Mouse (Mus musculus) Muller cell, postnatal 12 days (primary cell): ENCODE measurements around the gene Itm2c.

Experiments used
- DNase-seq: peaks from one replicate; pipeline ENCODE4 v3.0.0-alpha.2; 2015; ENCODE audit errors: inconsistent ontology term

The Itm2c gene

DNA sequence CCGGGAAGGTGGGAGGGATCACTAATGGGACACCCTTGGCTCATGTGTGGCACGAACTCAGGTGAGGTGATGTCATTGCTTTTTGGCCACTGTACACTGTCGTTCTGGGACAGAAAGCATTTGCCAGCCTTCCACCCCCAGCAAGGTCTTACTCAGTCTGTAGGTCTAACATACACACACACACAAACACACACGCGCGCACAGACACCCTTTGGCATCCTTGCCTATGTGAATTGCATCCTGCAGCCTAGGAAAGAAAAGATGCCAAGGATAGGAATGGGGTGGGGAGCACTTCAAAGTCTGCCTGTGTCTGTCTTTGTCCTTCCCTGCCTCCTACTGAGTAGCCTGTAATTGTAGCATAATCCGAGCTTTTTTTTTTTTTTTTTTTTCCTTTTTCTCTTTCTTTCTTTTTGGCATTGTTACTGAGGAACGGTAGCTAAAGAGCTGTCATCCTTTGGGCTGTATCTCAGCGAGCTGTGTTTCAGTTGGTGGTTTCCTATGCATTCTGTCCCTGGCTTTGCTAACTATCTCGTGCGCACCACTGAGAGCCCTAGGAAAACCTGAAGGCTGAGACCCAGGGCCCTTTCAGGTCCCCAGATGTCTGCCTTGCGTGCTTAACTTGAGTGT lies 4.8 kb downstream of the Itm2c start:
- no peak for DNase-seq

DNA sequence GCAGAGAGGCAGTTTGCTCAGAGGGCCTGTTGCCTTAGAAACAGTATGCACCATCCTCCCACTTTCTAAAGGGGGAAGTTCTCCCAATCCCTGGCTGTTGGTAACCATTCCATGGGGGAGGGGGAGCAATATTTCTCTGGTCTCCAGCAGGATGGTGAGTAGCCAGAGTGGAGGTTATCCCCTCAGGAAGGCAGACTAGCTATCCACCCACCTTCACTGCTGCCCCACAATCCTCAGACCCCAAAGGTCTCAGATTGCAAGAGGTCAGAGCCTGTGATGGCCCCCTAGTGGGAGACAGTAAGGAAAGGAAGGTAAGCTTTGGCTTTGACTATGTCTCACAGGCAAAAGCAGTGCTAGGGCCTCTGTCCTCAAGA lies 5.3 kb downstream of the Itm2c start:
- no peak for DNase-seq

DNA sequence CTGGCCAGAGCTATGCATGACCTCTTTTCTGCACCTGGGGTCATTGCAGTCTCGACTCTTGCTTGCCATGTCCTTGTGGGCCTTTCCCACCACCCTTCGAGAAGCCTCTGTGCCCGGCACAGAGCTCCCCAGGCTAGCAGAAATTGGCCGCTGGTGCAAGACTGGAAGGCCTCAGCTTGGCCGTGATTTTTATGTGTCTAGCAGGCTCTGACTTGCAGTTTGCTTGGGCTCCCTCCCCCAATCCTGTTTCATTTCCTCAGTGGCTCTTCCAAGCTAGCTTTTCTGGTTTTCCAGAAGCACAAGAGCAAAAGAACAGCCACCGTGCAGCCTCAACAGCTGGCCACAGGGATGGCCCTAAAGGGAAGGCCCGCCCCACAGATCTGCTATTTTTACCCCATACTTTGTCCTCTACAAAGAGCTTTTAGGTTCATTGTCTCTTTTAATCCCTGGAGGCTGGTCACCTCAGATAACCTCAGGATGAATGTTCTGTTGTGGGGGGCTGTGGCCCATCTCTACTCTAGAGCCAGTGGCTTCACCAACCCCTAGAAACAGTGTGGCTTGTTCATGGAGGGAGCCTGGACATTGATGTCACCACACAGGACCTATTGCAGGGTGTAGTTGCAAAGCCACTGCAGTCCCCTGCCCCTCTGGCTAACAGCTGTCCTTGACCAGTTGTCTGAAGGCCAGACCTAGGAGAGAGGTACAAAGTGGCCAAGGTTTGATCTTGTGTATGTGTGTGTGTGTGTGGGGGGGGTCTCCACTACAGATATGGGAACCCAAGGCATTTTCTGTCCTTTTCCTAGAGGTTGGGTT lies 6.6 kb downstream of the Itm2c start:
- no peak for DNase-seq

DNA sequence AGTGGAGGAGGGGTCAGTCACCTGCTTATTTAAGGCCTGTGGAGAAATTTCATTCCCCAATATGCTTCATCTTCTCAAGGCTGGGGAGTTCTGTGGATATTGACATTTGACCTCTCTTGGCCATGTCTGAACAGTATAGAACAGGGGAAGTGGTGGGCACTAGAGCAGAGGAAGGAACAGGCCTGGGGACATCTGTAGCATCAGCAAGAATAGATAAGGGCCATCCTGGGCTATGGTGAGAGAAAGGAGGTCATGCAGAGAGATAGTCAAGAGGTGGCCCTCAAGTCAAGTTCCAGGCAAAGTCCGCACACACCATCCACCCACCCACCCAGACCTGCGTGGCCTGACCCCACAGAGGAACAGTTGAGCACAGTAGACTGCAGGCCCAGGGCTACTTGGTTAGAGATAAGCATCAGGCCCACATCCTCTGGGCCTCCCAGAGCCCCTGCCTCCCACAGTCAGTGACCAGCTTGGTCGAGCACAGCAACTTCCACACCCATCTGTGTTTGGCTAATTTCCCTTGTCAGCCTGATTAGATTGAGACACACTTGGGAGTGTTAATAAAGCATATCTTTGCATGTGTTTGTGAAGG lies 7.5 kb downstream of the Itm2c start:
- no peak for DNase-seq

DNA sequence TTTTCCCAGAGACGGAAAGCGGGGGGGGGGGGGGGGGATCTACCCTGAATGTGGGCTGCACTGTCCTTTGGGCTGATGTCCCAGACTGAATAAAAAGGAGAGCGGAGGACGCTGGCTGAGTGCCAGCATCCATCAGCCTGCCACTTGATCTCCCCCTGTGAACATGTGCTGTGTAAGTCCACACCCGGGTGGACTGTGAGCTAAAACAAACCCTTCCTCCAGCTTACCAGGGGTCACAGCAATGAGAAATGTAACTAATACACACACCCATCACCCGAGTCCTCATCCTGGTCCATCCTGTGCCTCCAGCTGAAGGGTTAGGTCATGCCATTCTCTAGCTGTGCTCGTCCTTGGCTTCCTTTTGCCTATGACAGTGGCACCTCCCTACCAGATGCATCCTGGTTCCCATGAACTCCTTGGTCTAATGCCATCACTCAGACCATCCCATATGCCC lies 8.1 kb downstream of the Itm2c start:
- peak; percentile 59 for DNase-seq

DNA sequence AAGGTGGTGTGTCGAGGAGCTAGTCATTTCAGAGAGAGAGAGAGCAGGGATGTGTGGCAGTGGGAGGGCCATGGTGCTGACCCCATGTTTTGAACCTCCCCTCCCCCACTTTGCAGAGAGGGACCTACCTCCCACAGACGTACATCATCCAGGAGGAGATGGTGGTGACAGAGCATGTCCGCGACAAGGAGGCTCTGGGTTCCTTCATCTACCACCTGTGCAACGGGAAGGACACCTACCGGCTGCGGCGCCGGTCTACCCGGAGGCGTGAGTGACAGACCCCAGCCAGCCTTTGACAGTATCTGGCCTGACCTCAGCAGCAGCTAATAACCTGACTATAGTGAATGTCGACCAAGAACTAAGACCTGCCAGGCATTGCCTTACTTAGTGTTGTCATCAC lies 12.8 kb downstream of the Itm2c start:
- DNase-seq: no peak

DNA sequence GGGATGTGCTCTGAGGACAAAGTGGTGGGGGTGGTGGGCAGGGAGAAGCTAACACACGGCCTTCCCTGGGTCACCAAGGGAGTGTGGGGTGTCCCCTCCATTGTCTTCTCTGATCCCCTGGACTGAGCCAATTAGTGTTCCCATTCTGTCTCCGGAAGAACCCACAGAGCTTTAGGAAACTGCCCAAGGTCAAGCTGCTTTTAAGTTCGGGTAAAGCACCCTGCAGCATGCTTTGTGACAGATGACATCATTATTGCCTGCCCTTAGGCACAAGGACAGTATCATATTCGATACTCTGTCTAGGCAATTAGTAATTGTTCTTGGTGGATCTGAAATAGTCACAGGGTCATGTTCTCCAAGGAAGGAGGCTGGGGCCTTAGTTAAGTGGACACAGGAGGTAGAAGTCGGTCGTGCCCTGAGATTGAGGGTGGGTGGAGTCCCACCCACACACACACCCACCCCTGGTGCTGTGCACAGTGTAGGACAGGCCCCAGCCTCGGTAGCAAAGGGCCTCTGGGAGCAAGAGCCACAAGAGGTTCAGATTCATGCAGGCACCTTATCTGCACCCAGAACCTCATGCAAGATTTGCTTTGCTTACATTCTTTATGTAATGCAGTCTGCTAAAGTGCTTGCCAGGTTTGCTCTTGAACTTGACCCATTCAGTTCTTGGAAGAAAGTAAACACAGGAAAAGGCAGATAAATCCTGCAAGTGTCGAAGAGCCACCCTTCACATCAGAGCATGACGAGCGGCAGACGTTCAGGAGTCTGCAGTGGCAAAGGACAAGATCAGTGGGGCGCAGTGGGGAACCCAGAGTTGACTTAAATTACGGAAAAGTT lies 14.9 kb downstream of the Itm2c start:
- no peak for DNase-seq

DNA sequence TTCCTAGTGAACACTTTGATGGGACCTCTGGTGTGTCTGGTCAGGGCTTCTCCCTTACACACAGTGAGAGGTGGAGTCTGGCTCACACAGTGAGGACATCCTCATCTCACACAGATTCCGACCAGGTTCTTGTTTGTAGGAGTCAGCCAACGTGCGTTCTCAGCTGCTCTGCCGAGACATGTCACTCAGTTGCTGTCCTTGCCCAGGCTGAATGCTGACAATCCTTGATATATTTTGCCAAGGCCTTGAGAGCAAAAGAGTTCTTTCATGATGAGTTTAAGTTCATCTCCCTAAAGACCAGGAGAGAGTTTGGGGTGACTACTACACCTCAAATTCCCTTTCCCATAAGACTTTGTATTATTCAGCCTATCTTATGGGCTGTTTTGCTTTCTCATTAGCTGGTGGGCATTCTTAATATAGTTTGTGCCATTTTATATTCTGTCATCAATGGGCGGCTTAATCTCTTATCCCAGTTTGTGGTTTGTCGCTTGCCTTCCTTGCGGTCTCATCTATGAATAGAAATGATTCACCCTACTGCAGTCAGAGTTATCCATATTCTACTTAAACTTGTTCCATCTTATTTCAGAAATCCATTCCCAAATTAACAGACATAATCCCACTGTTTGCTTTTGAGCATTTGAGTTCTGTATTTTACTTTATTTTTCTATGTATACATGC lies 19.1 kb downstream of the Itm2c start:
- no peak for DNase-seq

DNA sequence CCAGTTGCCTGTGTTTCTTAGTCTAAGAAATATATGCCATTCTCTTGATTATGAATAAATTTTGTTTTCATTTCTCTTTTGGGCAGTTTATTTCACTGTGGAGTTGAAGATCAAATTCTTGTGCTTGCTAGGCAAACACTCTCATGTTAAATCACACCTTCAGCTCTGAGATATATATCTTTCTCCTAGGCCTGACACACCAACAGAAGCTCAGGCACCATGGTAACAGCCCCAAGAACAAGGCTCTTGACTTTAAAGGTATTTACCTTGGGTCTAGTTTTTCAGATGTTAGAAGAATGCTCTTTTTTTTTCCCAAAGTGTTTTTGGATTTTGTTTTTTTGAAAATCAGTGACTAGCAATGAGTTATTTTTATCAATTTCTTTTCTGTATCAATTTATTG lies 21.8 kb downstream of the Itm2c start:
- DNase-seq: no peak

DNA sequence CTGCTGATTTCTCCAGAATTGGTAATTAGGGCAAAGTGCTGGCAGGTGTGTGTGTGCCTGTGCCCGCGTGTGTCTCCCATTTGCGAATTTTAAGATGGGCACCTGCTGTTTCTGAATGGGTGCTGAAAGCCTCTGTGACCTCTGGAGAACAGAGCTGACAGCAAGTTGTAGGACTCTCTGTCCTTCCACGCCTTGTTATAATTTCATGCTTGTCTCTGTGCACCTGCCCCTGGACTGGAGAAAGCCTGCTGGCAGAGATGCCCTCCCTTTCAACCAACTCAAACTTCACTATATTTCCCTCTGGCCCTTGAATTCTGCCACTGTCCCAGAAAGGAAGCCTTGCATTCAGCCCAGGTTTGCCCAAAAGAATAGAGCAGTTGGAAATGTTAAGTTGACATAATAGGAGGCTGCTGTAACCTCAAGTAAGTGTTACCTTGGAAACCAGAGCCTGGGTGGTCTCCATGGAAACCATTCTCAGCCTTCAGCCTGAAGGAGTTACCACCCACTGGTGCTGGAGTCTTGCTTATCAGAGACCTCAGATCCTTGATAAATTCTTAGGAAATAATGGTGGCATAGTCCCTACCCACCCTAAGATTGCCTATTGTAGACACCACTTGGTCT lies 22.9 kb downstream of the Itm2c start:
- DNase-seq: no peak

DNA sequence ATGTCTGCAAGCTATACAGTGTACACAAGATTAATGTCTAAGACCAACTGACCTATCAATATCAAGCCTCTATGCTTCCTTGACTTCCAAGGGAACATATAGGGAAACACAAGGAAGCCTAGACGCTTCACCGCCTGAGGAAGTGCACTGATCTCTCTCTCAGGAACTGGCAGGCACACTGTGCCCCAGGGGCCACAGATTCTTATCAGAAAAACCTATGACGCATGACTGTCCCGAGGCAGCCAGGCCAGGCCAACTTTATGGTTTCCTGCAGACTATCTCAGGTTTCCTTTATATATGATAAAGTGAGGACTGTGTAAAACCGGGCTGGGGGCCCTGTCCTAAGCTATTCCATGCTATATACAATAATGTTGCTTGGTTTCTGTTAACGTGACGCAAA lies 25.5 kb downstream of the Itm2c start:
- DNase-seq: no peak

DNA sequence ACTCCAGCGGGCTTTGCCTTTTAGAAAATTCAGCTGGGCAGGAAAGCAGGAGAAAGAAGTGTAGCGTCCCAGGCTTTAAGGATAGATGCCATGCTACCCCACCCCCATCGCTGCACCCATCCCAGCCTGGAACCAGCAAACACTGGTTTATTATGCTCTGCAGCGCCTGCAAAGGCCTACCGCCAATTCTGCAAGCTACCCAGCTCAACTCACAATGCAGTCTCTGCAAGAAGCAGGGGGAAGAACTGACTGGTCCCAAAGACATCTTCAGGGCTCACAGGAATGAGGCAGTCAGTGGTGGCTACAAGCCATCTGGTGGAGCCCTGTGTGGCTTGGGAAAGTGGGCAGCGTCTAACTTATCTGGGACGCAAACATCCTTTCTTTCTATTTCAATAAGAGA lies 27.6 kb downstream of the Itm2c start:
- no peak for DNase-seq

DNA sequence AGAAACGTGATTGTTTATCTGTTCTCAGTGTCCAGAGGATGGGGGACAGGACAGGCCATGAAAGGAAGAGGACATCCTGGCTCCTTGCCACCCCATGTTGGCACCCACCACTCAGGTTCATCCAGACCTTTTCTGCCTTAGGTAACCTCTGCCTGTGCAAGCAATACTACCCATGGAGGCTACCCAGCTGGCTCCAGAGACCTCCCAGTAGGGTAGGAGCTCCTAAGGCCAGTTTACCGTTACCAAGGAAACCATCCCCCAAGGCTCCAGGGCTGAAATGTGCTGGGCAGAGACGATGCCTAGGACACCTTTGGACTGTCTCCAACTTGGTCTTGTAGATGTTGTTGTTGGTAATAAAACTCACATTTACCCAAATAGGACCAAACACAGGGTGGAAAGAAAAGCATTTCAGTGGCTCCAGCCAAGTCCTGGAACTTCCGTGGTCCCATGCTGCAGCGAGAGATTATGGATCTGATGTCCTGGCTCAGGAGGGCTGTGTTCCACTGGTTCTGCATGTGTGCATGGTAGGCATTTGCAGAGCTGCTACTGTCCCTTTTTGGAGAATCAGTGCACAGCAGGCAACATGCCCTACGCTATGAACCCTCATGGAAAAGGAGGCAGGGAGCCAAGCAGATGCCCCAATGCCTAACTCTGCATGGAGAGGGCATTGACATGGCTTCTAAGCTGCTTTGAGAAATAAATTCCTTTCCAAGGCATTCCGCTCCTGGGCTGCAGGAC lies 28.2 kb downstream of the Itm2c start:
- DNase-seq: no peak

DNA sequence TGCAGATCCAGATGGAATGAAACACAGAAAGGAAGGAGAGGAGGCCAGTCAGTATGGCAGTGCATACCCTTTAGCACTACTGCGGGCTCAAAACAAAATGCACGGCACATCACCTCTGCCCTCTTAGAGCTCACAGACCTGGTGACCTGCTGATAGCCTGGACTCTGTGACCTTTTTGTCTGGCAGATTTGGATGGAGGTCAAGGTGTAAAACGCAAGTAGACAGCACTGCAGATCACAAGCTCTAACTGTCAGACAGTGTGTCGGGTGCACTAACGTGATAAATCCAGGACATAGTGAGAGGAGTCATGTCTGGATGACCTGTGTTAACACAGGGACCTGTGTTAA lies 28.8 kb downstream of the Itm2c start:
- no peak for DNase-seq

DNA sequence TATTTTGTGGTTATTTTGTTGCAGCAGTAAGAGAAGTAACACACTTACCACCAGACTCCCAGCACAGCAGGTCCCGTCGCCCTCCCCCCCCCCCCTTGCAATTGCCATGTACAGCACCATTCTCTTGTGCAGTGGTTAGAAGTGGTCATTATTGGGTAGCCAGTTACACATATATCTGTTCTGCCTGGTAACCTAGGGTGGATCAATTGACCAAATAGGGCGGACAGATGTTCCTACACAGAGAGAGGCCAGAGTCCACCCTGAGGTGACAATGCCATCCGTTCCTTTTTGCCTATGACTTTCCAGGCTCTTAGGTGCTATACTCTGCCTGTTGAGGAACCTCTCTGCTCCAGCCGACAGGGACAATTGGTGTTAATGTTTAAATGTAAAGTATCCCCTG lies 31.1 kb downstream of the Itm2c start:
- DNase-seq: no peak

DNA sequence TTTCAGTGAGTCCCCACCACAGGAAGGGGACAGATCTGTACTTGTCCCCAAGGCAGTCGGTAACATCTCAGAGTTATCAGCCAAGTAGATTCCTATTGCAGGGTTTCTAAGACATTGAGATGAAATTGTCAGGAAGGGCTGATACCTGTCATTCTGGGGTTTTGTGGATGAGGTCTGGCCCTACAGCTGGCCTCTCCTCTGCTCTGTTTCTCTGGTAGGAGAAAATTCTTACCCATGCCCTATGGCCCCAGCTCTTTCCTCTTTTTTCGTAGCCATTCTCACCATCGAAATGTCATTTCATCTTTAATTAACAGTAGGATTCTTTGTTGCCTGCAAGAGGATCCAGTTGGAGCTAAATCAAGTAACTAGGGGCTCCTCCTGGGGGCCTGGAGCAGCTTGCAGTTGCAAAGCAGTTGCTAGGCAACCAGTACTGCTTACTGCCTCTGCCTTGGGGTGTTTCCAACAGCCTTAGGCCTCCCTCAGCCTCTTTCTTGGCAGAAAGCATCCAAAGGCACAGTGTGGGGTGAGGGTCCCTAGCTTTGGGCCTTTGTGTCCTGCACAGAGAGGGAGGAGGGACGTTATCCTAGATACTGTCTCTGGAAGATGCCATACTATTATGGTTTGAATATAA lies 34.1 kb downstream of the Itm2c start, which contains the start of gene 4933407L21Rik:
4933407L21Rik (plus strand) TSS at position 427 of the 631 bp plus-strand sequence.
- peak; percentile 33 for DNase-seq

DNA sequence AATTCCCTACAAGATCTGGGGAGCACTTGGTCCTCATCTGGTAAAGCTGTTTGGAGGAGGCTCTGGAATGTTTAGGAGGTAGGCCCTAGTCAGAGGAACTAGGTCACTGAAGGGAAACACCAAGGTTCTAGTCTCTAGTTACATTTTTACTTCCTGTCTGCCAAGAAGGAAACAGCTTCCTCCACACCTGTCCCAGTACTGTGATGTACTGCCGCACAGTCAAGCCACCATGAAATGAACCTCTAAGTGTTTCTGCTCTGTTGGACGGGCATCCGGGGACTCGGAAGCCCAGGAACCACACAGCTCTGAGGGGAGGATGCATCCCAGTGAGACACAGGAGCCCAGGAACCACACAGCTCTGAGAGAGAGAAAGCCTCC lies 34.6 kb downstream of the Itm2c start:
- DNase-seq: no peak

DNA sequence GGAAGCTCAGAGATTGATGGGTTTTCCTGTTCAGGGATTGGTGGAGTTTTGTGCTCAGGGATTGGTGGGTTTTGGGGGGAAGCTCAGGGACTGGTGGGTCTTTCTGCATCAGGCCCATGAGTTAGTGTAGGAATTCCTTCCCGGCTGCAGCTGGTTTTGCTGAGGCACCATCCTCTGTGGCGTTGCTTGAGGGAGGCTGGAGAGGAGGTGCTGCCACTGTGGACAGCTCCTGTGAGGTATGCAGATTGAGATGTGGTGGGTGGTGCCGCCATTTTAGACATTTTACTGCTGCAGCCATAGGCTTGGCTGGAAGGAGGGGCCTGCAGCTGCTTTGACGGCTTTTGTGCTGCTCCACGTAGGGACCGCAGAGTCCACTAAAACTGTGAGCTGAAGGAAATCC lies 35.3 kb downstream of the Itm2c start:
- no peak for DNase-seq

DNA sequence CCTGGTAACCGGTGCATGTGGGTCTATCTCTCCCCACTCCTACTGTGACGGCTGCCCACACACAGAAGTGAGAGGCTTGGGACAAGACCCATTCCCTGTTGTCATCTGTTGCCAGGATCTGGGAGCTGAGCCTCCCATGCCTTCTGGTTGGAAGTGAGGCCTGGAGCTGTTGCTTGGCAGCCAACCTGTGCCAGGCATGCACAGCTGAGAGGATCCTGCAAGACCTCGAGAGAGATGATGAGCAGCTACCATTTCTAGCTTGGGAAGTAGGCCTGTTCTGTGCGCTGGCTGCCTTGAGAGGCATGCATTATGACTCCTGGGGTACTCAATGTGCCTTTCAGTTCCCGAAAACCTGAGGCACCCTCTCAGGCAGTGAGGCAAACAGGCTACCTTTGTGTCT lies 37.1 kb downstream of the Itm2c start:
- DNase-seq: no peak

DNA sequence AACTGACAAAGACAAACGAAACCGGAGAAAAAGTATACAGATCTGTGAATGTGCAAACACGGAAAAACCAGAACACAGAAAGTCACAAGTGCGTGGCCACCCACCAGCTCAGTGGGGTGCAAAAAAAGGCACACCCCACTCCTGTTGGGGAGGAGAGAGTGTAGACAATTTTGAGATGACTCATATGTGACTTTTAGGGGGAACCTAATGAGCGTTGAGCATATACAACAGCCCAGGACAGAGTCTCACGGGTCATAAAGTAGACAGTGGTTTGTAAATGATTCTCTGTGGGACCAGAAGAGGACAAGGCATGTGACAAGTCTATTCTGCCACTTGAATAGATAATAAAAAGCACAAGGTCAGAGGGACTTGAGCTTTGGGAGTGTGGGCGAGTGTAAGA lies 39.1 kb downstream of the Itm2c start:
- no peak for DNase-seq
